Comparison of ENCODE assay signal across 9 mouse cellular contexts in genomic region chr16:45871286-45871976, GRCm38 (mm10).
DNase-seq lines count a peak whose midpoint lies in the region; ATAC-seq lines count a peak whose summit lies in the region.
"Had no signal": no experiment of that assay in that cellular context is flagged by ENCODE, and none has a peak within 500 bp of the region (broad histone marks: within the 10 kb centered on the region; RNA-seq: fewer than 3 reads in every experiment).

No protein-coding gene starts in this region.

- peak overlapping the region; percentile 51 for H3K27ac ChIP-seq in heart, embryonic 13.5 days (replicated peaks)
- H3K27ac ChIP-seq in lung, embryonic 16.5 days (ENCODE audit: low read length), result peak overlapping the region; percentile 83
- no peak overlapping the region for H3K27ac ChIP-seq in intestine, embryonic 16.5 days (ENCODE audit: low read length)
- H3K27ac ChIP-seq in hindbrain, embryonic 11.5 days (ENCODE audit: low read depth, low read length), result no peak overlapping the region
- H3K27ac ChIP-seq: liver, embryonic 12.5 days had no signal

- 36% methylated on average over 10 of the region's 10 CpGs for WGBS in heart, embryonic 13.5 days
- 34% methylated on average over 10 of the region's 10 CpGs for WGBS in lung, embryonic 16.5 days
- WGBS in intestine, embryonic 16.5 days, result 52% methylated on average over 10 of the region's 10 CpGs
- WGBS in hindbrain, embryonic 11.5 days, result 78% methylated on average over 10 of the region's 10 CpGs

- peaks cover 22% of the 10 kb centered on the region for H3K4me1 ChIP-seq in heart, embryonic 13.5 days
- H3K4me1 ChIP-seq in lung, embryonic 16.5 days (replicated peaks; ENCODE audit: control insufficient read depth, insufficient read depth, low read length), result peaks cover 20% of the 10 kb centered on the region
- no peaks in the 10 kb centered on the region for H3K4me1 ChIP-seq in intestine, embryonic 16.5 days (ENCODE audit: control insufficient read depth, insufficient read depth, low read length)
- no peaks in the 10 kb centered on the region for H3K4me1 ChIP-seq in hindbrain, embryonic 11.5 days (replicated peaks; ENCODE audit: control insufficient read depth, insufficient read depth, low read length)
- H3K4me1 ChIP-seq: liver, embryonic 12.5 days had no signal

- H3K4me2 ChIP-seq in heart, embryonic 13.5 days, result no peak overlapping the region
- H3K4me2 ChIP-seq in lung, embryonic 16.5 days (ENCODE audit: low read depth, low read length), result no peak overlapping the region
- no peak overlapping the region for H3K4me2 ChIP-seq in intestine, embryonic 16.5 days (ENCODE audit: low read depth, low read length)
- no peak overlapping the region for H3K4me2 ChIP-seq in hindbrain, embryonic 11.5 days (replicated peaks; ENCODE audit: low read depth, low read length)
- H3K4me2 ChIP-seq: liver, embryonic 12.5 days had no signal

- no peak; the same call in 1 of the 2 replicates for ATAC-seq in heart, embryonic 13.5 days (ENCODE audit: extremely low read depth, insufficient number of reproducible peaks, low FRiP score, low TSS enrichment)
- peak; percentile 78 for ATAC-seq in lung, embryonic 16.5 days (ENCODE audit: low read depth)
- no peak for ATAC-seq in intestine, embryonic 16.5 days
- ATAC-seq in hindbrain, embryonic 11.5 days (ENCODE audit: low FRiP score), result no peak
- ATAC-seq: liver, embryonic 12.5 days had no signal

- H3K9me3 ChIP-seq in heart, embryonic 13.5 days, result no peaks in the 10 kb centered on the region
- H3K9me3 ChIP-seq in lung, embryonic 16.5 days (ENCODE audit: control insufficient read depth, low read length), result no peaks in the 10 kb centered on the region
- no peaks in the 10 kb centered on the region for H3K9me3 ChIP-seq in intestine, embryonic 16.5 days (ENCODE audit: control insufficient read depth, low read length)
- no peaks in the 10 kb centered on the region for H3K9me3 ChIP-seq in hindbrain, embryonic 11.5 days (ENCODE audit: control insufficient read depth, low read length)
- H3K9me3 ChIP-seq: liver, embryonic 12.5 days had no signal

- no peak overlapping the region for H3K9ac ChIP-seq in heart, embryonic 13.5 days
- H3K9ac ChIP-seq in lung, embryonic 16.5 days (ENCODE audit: low read length), result no peak overlapping the region
- no peak overlapping the region for H3K9ac ChIP-seq in intestine, embryonic 16.5 days (ENCODE audit: low read depth, low read length)
- no peak overlapping the region for H3K9ac ChIP-seq in hindbrain, embryonic 11.5 days (ENCODE audit: low read depth, low read length)
- H3K9ac ChIP-seq: liver, embryonic 12.5 days had no signal

- peak; percentile 60 for DNase-seq in NIH3T3 (ENCODE audit: low read depth)
- peak; percentile 89 for DNase-seq in adrenal gland, adult 2 months
- no peak for DNase-seq in urinary bladder, postnatal 4 days (ENCODE audit: low spot score in 2 of 2)
- DNase-seq in hindbrain, embryonic 11.5 days (ENCODE audit: low spot score), result no peak
- DNase-seq: cerebellum, adult 9-11 months had no signal

- H3K27me3 ChIP-seq in heart, embryonic 13.5 days (replicated peaks), result no peaks in the 10 kb centered on the region
- no peaks in the 10 kb centered on the region for H3K27me3 ChIP-seq in lung, embryonic 16.5 days (ENCODE audit: control insufficient read depth, insufficient read depth, low read depth, low read length)
- H3K27me3 ChIP-seq in intestine, embryonic 16.5 days (replicated peaks; ENCODE audit: control insufficient read depth, insufficient read depth, low read length), result no peaks in the 10 kb centered on the region
- H3K27me3 ChIP-seq in hindbrain, embryonic 11.5 days (ENCODE audit: control insufficient read depth, insufficient read depth, low read length), result no peaks in the 10 kb centered on the region
- H3K27me3 ChIP-seq: liver, embryonic 12.5 days had no signal

- no peaks in the 10 kb centered on the region for H3K36me3 ChIP-seq in heart, embryonic 13.5 days
- no peaks in the 10 kb centered on the region for H3K36me3 ChIP-seq in lung, embryonic 16.5 days (ENCODE audit: control insufficient read depth, insufficient read depth, low read length)
- no peaks in the 10 kb centered on the region for H3K36me3 ChIP-seq in intestine, embryonic 16.5 days (ENCODE audit: control insufficient read depth, insufficient read depth, low read length)
- H3K36me3 ChIP-seq in hindbrain, embryonic 11.5 days (ENCODE audit: control insufficient read depth, insufficient read depth, low read length), result no peaks in the 10 kb centered on the region
- H3K36me3 ChIP-seq: liver, embryonic 12.5 days had no signal

- H3K4me3 ChIP-seq in heart, embryonic 13.5 days, result no peak overlapping the region
- H3K4me3 ChIP-seq in lung, embryonic 16.5 days (ENCODE audit: low read length), result no peak overlapping the region
- no peak overlapping the region for H3K4me3 ChIP-seq in intestine, embryonic 16.5 days (ENCODE audit: low read length)
- H3K4me3 ChIP-seq in hindbrain, embryonic 11.5 days (ENCODE audit: low read depth, low read length), result no peak overlapping the region
- H3K4me3 ChIP-seq: liver, embryonic 12.5 days had no signal

Comparison
In these comparisons a context has a peak if more than half of its experiments do, and no peak if none do; other contexts are left out.
1. DNase-seq: peak in NIH3T3 (single experiment) and adrenal gland, adult 2 months (single experiment); none in urinary bladder, postnatal 4 days (0 of 2) and hindbrain, embryonic 11.5 days (single experiment).
2. H3K27ac ChIP-seq: peak in heart, embryonic 13.5 days (single experiment) and lung, embryonic 16.5 days (single experiment); none in intestine, embryonic 16.5 days (single experiment) and hindbrain, embryonic 11.5 days (single experiment).